Mouse (Mus musculus) T-helper 1 cell (primary cell): ENCODE data around the gene Ifi35.
"Not testable (repeated sequence)": the region's sequence is repeated elsewhere in the genome, so short reads cannot be mapped to it uniquely, and the experiment has no call there.

Source experiments
- in situ Hi-C: fragments of 300-600 bp; cut with MboI, MseI; formaldehyde crosslinking; loops from one replicate; pipeline ENCODE4 v1.15.1; 2025; ENCODE audit warnings: high pct_unique_total_duplicates

Gene Ifi35

DNA sequence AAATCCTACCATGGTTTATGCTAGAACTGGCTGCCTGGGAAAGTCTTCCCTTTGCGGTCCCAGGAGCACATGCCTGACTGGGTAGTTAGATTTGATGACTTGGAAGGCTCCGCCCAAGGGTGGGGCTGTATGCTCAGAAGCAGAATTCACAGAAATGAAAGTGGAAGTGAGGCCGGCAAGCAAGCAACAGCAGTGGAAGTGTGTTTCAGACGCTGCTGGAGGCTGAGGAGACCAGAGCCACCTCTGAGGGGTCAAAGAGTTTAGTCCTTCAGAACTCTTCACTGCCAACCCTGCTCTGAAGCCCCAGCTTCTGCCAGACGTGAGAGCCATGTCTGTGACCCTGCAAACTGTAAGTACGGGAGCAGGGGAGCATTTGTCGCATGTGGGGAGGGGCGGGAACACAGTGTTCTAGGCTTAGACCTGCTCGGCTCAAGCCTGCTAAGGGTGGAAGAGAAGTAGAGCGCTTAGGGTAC is at the start of gene Ifi35:
Gene Ifi35, plus strand, starts transcription at position 134 of the 473 bp plus-strand sequence.
- in situ Hi-C loops: no loop called here

DNA sequence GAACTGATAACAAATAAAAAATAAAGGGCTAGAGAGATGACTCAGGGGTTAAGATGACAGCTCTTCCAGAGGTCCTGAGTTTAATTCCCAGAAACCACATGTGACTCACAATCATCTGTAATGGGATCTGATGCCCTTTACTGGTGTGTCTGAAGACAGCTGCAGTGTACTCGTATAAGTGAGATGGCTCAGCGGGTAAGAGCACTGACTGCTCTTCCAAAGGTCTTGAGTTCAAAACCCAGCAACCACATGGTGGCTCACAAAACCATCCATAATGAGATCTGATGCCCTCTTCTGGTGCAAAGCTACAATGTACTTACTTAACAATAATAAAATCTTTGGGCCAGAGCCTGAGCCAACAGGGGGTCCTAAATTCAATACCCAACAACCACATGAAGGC is 32.9 kb upstream of the Ifi35 start:
- in situ Hi-C loops: no loop called here

- in situ Hi-C loops: no loop called here
Measured at GRCm38 (mm10) chr11:101416433-101417100, 31.6 kb upstream of the Ifi35 start.

DNA sequence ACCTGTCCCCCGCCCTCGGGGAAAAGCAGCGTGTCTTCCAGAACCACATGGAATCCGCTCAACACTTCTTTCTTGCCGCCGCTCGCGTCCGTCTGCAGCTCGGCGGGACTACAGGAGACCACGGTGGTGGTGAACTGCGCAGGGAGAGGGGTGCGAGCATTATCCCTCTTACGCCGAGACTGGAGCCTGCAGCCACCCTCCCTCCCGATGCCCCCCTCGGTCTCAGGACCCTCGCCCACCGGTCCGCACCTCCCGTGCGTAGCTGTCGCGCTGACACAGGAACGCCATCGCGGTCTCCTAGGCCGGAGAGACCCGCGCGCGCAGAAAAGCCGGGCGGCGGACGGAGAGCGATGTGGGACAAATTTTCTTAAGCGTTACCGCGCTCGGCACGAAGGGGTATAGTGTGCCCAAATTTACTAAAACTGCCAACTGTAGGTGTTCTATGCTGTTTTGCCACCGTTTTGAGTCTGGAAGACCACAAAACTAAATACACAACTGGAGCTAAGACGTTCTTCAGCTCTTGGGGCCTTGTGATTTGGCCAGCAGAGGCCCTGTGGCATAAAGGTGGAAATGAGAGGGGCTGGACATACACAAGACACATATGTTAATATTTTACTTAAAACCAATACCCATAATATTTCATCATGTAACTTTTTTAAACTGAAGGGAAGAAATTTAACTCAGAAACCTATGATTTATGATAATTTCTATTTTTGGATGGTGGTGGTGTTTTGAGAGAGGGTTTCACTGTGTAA is 30.9 kb upstream of the Ifi35 start, which contains the start of gene Aarsd1:
Gene Aarsd1, minus strand, starts transcription at position 515 of the 755 bp plus-strand sequence.
- in situ Hi-C loops: no loop called here

GRCm38 (mm10) chr11:101418991-101419390 is 29.2 kb upstream of the Ifi35 start:
- in situ Hi-C loops: no loop called here

- in situ Hi-C loops: no loop called here
Measured at GRCm38 (mm10) chr11:101419610-101420009, 28.6 kb upstream of the Ifi35 start.

GRCm38 (mm10) chr11:101420148-101420547 is 28.1 kb upstream of the Ifi35 start:
- in situ Hi-C loops: no loop called here

DNA sequence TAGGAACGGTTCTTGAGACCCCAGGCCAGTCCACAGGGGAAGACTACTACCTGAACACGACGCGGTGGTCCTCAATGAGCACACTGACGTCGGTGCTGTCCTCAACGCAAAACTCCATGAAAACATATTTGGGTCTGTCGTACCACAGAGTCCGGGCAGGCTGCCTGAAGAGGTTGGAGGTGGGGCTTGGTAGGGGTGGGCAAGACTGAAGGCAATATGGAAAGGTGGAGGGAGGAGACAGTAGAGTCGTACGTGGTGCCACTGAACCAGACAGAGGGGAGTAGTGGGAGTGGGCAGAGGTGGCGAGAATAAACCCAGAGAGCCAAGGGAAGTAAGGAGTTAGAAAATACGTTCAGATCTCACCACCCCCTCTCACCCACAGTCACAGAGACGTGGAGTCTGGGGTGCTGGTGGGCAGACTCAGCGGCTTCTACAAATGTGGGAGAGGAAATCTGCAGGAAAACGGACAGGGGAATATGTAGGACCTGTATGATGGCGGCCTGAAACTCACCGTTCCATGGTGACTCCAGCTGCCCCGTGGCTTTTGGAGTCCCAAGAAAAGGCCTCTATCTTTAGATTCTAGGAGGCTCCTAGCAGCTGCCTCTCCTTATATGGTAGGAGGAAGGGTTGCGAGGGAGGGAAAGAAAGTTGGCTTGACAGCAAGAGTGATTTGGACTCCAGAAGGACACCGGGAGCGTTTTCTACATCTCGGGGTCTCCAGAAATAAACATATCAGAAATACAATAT is 23.9 kb upstream of the Ifi35 start, which contains the start of gene Gm27029:
Gene Gm27029, minus strand, starts transcription at position 692 of the 747 bp plus-strand sequence.
- in situ Hi-C loops: no loop called here

DNA sequence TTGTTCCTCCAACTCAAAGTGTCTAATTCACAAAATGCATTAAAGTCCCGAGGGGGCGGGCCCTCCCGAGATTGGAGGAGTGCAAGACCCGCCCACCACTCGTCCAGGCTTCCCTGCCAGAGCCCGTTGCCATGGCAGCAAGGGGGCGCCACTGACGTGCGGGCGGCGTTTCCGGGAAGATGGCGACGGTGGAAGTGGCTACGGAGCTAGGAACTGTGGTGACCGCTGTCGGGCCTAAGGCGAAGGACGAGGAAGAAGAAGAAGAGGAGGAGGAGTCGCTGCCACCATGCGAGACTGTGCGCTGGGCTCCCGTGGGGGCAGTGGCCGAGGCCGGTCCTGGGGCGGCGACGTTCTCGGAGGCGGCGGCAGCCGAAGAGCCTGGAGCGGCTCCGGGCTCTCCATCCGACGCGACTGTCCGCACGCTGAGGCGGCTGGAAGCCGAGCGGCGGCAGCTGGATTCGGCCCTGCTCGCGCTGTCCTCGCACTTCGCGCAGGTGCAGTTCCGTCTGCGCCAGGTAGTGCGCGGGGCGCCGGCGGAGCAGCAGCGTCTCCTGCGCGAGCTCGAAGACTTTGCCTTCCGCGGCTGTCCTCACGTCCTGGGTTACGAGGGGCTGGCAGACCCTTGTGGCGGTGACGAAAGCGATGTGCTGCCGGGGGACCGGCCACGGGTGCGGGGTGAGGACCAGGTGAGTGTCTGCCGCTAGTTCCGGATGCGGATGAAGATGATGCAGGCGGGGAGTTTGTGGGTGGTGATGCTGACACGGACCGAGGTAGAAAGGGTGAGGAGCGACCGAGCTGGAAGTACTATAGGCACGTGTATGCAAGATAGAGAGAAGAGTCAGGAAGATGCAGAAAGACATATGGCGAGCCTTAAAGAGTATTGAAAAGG is 23.0 kb upstream of the Ifi35 start, which contains the start of the genes Rundc1 and Ptges3l:
Gene Rundc1, plus strand, starts transcription at position 161 of the 889 bp plus-strand sequence.
Gene Ptges3l, minus strand, starts transcription at position 409 of the 889 bp plus-strand sequence.
- in situ Hi-C loops: no loop called here

GRCm38 (mm10) chr11:101426165-101426564 is 22.0 kb upstream of the Ifi35 start:
- in situ Hi-C loops: no loop called here

GRCm38 (mm10) chr11:101431327-101431726 is 16.9 kb upstream of the Ifi35 start:
- in situ Hi-C loops: no loop called here

DNA sequence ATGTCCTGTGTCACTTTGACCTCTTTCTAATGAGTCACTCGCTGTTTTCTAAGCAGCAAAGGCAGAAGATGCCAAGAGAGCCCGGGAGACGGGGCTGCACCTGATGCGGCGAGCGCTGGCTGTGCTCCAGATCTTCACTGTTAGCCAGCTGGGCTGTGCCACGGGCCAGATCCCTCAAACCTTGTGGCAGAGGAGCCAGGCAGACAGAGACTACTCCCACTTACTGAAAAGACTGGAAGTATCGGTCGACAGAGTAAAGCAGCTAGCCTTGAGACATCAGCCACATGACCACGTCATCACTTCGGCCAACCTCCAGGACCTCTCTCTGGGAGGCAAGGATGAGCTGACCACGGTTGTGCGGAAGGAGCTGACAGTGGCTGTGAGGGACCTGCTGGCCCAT is 14.8 kb upstream of the Ifi35 start:
- in situ Hi-C loops: no loop called here

- in situ Hi-C loops: no loop called here
Measured at GRCm38 (mm10) chr11:101435831-101436230, 12.4 kb upstream of the Ifi35 start.

- in situ Hi-C loops: no loop called here
Measured at GRCm38 (mm10) chr11:101436916-101437315, 11.3 kb upstream of the Ifi35 start.

GRCm38 (mm10) chr11:101438006-101438405 is 10.2 kb upstream of the Ifi35 start:
- in situ Hi-C loops: not testable (repeated sequence)

DNA sequence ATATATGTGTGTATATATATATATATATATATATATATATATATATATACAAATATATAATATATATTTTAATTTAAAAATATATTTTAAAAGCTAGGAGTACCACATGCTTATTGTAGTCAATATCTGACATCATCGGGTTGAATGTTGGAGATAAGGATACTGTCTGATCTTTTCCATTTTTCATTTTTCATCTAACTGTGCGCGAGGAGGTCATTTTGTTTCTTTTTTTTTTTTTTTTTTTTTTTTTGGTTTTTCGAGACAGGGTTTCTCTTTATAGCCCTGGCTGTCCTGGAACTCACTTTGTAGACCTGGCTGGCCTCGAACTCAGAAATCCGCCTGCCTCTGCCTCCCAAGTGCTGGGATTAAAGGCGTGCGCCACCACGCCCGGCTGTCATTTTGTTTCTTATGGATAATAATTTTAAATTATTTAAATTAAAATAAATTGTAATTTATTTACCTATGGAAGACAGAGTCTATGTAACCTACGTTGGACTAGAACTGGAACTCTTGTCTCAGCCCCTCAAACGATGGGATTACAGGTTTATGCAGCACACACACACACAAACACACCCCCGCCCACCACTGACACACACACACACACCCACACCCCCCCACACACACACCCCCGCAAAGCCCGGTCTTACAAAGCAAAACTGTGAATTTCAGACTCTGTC is 6.6 kb upstream of the Ifi35 start:
- in situ Hi-C loops: not testable (repeated sequence)

- in situ Hi-C loops: no loop called here
Measured at GRCm38 (mm10) chr11:101442127-101442693, 6.0 kb upstream of the Ifi35 start, which contains the start of gene Rpl27. TSS of gene Rpl27 (plus strand) at chr11:101442298.

- in situ Hi-C loops: no loop called here
Measured at GRCm38 (mm10) chr11:101442760-101443159, 5.4 kb upstream of the Ifi35 start.

- in situ Hi-C loops: no loop called here
Measured at GRCm38 (mm10) chr11:101446319-101446718, 1.9 kb upstream of the Ifi35 start.

- in situ Hi-C loops: not testable (repeated sequence)
Measured at GRCm38 (mm10) chr11:101446860-101447259, 1.3 kb upstream of the Ifi35 start.
